Mouse (Mus musculus) liver, postnatal 0 days (tissue): ENCODE measurements at regions not wholly inside any gene's neighbourhood (a gene's known extent, or its start where the extent isn't known, plus 50 kb on each side); places are given as distances from the start of the nearest gene placed in this dataset.

ENCODE experiments used
- CTCF ChIP-seq: sonication (generic); IDR thresholded peaks from 2 replicates; pipeline ENCODE4 v1.5.1; 2016; ENCODE audit warnings: antibody characterized with exemption, low read depth
- EP300 ChIP-seq: IDR thresholded peaks from 2 replicates; pipeline ENCODE4 v1.6.1; 2016; ENCODE audit warnings: antibody characterized with exemption, low read depth, mild to moderate bottlenecking

- TF ChIP-seq CTCF (no peak), EP300 (no peak)
These were observed 52.4 kb upstream of the 4930432M17Rik start for GRCm38 (mm10) chr3:121618161-121618560.
